Mouse (Mus musculus) forebrain, embryonic 12.5 days (tissue): Measurements from ENCODE around the gene Ptpn1. TPM values are rescaled to one million over a fixed set of nuclear protein-coding genes. Genes with fewer than 3 reads are reported as not detected.

Source experiments
- ATAC-seq: fragments of 200-750 bp; cut with Nextera tagmentation; 2 replicates; pipeline ENCODE4 v1.8.0; 2017; ENCODE audit warnings: moderate TSS enrichment; ENCODE audit not compliant: low FRiP score
- H3K27ac ChIP-seq: fragments of 300-500 bp; sonication (generic); 2 replicates; pipeline ENCODE4 v1.5.1; 2016; ENCODE audit warnings: mild to moderate bottlenecking
- H3K27me3 ChIP-seq: fragments of 300-500 bp; sonication (generic); 2 replicates; pipeline ENCODE4 v1.6.1; 2016; ENCODE audit warnings: mild to moderate bottlenecking
- H3K36me3 ChIP-seq: fragments of 300-500 bp; sonication (generic); replicated peaks from 2 replicates; pipeline ENCODE4 v1.6.1; 2016; ENCODE audit warnings: mild to moderate bottlenecking
- H3K4me1 ChIP-seq: fragments of 300-500 bp; sonication (generic); 2 replicates; pipeline ENCODE4 v1.6.1; 2016
- H3K4me2 ChIP-seq: fragments of 300-500 bp; sonication (generic); 2 replicates; pipeline ENCODE4 v1.6.1; 2016; ENCODE audit warnings: mild to moderate bottlenecking, moderate library complexity
- H3K4me3 ChIP-seq: fragments of 300-500 bp; sonication (generic); replicated peaks from 2 replicates; pipeline ENCODE4 v1.5.1; 2016; ENCODE audit warnings: mild to moderate bottlenecking
- H3K9ac ChIP-seq: fragments of 300-500 bp; sonication (generic); 2 replicates; pipeline ENCODE4 v1.6.1; 2016; ENCODE audit warnings: mild to moderate bottlenecking
- H3K9me3 ChIP-seq: fragments of 300-500 bp; sonication (generic); 2 replicates; pipeline ENCODE4 v1.6.1; 2016
- WGBS: fragments of 180-500 bp; shearing (Covaris S2); methylation state at CpG from one replicate; pipeline ENCODE4 v1.1.7; 2016; 5-methylcytosine and 5-hydroxymethylcytosine counted together
- polyA plus RNA-seq: library from polyadenylated mRNA; unstranded; fragments of >200 nt; fragmentation: Nextera tagmentation; extraction: Ambion mirVana; gene quantifications from 2 replicates; pipeline ENCODE4 v1.2.1, GENCODE M21; 2016

Ptpn1 gene
- polyA plus RNA-seq, 1 experiment from 2014 or later: 94.1 TPM

DNA sequence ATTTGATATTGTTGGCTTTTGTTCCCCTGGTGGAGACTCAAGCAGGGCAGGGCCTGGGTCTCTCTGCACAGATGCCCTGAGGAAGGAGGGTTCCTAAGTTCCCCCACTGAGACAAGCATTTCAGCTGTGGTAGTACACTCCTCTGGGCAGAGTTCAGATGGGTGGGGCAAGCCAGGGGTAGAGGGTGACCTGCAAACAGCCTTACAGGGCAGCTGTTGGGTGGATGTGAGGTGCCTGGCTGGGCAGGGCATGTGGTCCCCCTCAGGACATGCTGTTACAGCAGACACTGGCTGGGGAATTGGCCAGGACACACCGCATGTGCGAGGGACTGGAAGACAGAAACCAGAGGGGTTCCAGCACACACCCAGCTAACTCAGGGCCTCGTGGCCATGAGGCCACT lies 73.1 kb downstream of the Ptpn1 start:
- no peak for ATAC-seq
- peaks cover 6% of the 10 kb centered on the region; the same call in 1 of the 2 replicates for H3K9me3 ChIP-seq
- H3K4me2 ChIP-seq: no peak overlapping the region
- WGBS: 85% methylated on average over 3 of the region's 3 CpGs
- H3K9ac ChIP-seq: no peak overlapping the region
- H3K27ac ChIP-seq: no peak overlapping the region
- peaks cover 3% of the 10 kb centered on the region; the same call in 1 of the 2 replicates for H3K4me1 ChIP-seq
- H3K36me3 ChIP-seq: no peaks in the 10 kb centered on the region
- H3K4me3 ChIP-seq: no peak overlapping the region
- no peaks in the 10 kb centered on the region for H3K27me3 ChIP-seq

DNA sequence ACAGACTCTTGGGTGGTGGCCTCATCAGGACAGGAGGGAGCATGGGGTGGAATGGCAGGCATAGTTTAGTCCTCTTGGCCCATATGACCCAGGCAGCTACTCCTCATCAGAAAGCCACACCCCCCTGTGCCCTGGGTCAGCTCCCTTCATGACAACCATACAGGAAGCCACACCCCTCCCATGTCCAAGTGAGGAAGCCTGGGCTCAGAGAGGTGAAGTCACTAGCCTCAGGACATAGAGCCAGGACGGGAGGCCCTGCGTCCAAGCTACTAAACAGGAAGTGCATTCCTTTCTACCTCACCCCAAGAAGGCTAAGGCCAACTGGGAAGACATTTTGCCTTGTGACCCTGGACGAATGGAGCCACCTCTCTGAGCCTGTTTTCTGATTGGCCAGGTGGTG lies 73.8 kb downstream of the Ptpn1 start:
- Histone ChIP-seq H3K27me3 (no peaks in the 10 kb centered on the region), H3K9me3 (peaks cover under 1% of the 10 kb centered on the region; the same call in 1 of the 2 replicates), H3K27ac (no peak overlapping the region), H3K4me1 (peaks cover 8% of the 10 kb centered on the region; the same call in 1 of the 2 replicates), H3K9ac (no peak overlapping the region), H3K4me2 (no peak overlapping the region), H3K4me3 (no peak overlapping the region), H3K36me3 (no peaks in the 10 kb centered on the region)
- WGBS: 63% methylated on average over 3 of the region's 3 CpGs
- no peak for ATAC-seq

DNA sequence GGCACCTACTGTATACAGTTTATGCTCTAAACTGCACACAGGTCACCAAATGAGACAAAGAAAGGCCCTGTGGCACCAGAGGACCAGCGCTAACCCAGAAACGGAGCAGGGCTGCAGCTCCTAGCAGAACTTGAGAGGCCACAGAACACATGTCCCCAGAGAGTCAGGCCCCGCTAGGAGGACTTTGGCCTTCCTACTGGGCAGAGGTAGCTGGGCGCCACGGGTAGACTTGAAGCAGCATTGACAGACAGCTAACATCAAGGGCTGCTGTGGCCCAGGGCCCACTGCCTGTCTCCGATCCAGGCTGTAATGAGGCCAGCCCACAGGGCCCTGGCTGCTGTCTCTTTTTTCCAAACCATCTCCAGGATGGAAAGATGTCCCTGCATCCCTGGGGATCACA lies 74.6 kb downstream of the Ptpn1 start:
- H3K9ac ChIP-seq: no peak overlapping the region
- WGBS: 78% methylated on average over 6 of the region's 6 CpGs
- H3K9me3 ChIP-seq: no peaks in the 10 kb centered on the region
- no peak overlapping the region for H3K4me2 ChIP-seq
- ATAC-seq: no peak
- no peaks in the 10 kb centered on the region for H3K36me3 ChIP-seq
- no peak overlapping the region for H3K27ac ChIP-seq
- H3K4me1 ChIP-seq: peaks cover 15% of the 10 kb centered on the region; the same call in 1 of the 2 replicates
- no peak overlapping the region for H3K4me3 ChIP-seq
- no peaks in the 10 kb centered on the region for H3K27me3 ChIP-seq

DNA sequence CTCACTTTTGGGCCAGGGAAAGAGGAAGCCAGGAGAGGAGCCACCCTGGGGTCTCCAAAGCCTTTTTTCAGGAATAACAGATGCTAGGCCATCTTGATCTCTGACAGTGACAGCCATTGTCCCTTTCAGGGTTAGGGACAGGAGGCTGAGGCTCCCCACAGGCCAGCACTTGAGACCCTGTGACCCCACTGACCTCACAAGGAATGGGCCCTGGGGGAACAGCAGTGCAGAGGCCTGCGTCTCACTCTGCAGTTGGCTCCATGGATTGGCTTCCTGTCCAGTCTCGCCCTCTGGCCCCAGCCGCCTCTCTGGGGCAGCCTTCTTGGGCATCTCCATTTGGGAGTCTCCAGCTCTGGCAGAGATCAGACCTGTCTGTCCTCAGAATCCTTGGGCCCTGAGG lies 76.3 kb downstream of the Ptpn1 start:
- Histone ChIP-seq H3K36me3 (no peaks in the 10 kb centered on the region), H3K9me3 (no peaks in the 10 kb centered on the region), H3K4me1 (peaks cover 15% of the 10 kb centered on the region; the same call in 1 of the 2 replicates), H3K4me2 (no peak overlapping the region), H3K27ac (no peak overlapping the region), H3K9ac (no peak overlapping the region), H3K4me3 (no peak overlapping the region), H3K27me3 (no peaks in the 10 kb centered on the region)
- 61% methylated on average over 3 of the region's 3 CpGs for WGBS
- ATAC-seq: no peak

DNA sequence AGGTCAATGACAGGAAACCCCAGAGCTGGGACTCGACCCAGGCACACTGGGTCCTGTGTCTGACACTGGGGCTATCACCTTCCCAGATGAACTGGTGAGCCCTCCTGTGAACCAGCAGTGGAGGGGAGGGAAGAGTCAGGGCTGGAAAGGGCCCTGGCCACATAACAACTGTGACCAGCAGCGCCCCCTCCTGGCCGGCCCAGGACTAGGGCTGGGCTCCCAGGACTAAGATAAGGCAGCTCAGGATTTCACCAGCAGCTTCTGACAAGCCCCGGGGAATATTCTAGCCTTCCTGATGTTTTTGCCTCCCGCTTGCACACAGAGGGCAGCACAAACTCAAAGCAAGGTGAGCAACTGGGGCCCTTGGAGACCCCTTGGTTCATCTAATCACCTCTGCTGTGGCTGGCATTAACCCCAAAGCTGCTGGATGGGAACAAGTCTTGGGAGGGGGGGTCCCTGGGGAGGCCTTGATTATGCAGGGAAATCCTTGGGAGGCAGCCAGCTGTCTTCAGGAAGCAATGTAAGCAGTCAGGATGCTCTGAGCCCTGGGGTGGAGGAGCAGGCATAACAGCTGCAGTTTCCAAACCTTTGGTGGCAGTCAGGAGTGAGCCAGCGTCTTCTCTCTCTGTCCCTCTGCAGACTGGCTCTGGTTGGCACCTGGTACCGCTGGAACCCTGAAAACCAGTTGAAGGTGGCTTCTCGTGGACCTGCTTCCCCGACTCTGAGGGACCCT lies 78.2 kb downstream of the Ptpn1 start, which contains the start of gene Ripor3:
TSS of gene Ripor3 (minus strand) at position 683 of the 733 bp plus-strand sequence.
- no peak within 1 kb of the TSS for H3K27ac ChIP-seq
- H3K4me2 ChIP-seq: no peak within 1 kb of the TSS

DNA sequence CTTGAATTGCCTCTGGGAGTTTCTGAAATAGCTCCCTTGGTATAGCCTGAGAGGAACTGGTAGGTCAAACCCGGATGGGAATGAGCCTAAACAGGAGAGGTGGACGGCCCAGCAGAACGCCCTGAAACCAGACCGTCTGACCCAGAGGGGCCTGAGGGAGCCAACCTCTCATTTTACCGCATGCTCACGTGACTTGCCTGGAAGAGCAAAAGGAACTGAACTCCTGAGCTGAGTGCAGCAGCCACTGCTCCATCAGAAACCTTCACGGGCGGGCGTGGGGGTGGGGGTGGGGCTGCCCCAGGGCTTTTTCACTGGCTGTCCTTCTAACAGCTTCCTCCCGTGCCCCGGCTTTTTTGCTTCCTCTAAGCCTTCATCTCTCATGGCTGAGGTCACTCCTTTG lies 79.0 kb downstream of the Ptpn1 start:
- H3K36me3 ChIP-seq: no peaks in the 10 kb centered on the region
- H3K4me2 ChIP-seq: no peak overlapping the region
- no peak for ATAC-seq
- H3K9ac ChIP-seq: no peak overlapping the region
- H3K27me3 ChIP-seq: no peaks in the 10 kb centered on the region
- H3K4me1 ChIP-seq: peaks cover 15% of the 10 kb centered on the region; the same call in 1 of the 2 replicates
- H3K27ac ChIP-seq: no peak overlapping the region
- H3K4me3 ChIP-seq: no peak overlapping the region
- no peaks in the 10 kb centered on the region for H3K9me3 ChIP-seq
- 46% methylated on average over 11 of the region's 11 CpGs for WGBS

More for the DNA sequence above, 78.2 kb downstream of the Ptpn1 start, which contains the start of gene Ripor3:
- H3K36me3 ChIP-seq: no peaks in the 10 kb centered on the region
- 42% methylated on average over 9 of the region's 9 CpGs for WGBS
- H3K4me1 ChIP-seq: peaks cover 15% of the 10 kb centered on the region; the same call in 1 of the 2 replicates
- no peaks in the 10 kb centered on the region for H3K9me3 ChIP-seq
- no peak within 1 kb of the TSS for H3K4me3 ChIP-seq
- no peak within 1 kb of the TSS for H3K9ac ChIP-seq
- ATAC-seq: no peak
- no peaks in the 10 kb centered on the region for H3K27me3 ChIP-seq

DNA sequence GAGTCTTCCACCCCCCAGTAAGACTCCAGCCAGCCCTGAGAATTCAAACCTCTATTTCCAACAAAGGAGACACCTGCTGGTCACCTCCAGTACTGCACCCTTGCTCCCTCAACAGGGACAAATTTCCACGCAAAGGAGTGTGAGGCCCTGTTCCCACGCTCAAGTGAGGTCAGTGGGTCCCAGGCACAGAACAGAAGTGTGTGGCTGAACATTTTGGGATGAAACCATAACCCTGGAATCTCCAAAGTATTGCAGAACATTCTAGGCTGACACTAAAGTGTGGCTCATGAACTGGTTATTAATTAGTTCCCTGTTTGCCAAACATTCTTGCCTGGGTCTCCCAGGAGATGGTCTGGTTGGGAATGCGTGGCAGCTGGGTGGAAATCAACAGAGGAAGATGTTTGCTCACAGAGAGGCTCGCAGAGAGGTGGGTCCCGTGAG lies 85.1 kb downstream of the Ptpn1 start:
- no peak for ATAC-seq
- 30% methylated on average over 5 of the region's 5 CpGs for WGBS
- no peaks in the 10 kb centered on the region for H3K4me1 ChIP-seq

GRCm38 (mm10) chr2:168019201-168019715 lies 87.4 kb downstream of the Ptpn1 start:
- no peaks in the 10 kb centered on the region for H3K4me1 ChIP-seq
- H3K4me2 ChIP-seq: no peak overlapping the region
- 87% methylated on average over 9 of the region's 9 CpGs for WGBS
- H3K36me3 ChIP-seq: no peaks in the 10 kb centered on the region
- ATAC-seq: no peak
- H3K27me3 ChIP-seq: no peaks in the 10 kb centered on the region
- no peak overlapping the region for H3K9ac ChIP-seq
- H3K4me3 ChIP-seq: no peak overlapping the region
- no peaks in the 10 kb centered on the region for H3K9me3 ChIP-seq
- H3K27ac ChIP-seq: no peak overlapping the region

More for the DNA sequence above, 85.1 kb downstream of the Ptpn1 start:
- H3K36me3 ChIP-seq: no peaks in the 10 kb centered on the region
- no peak overlapping the region for H3K27ac ChIP-seq
- H3K4me3 ChIP-seq: no peak overlapping the region
- no peaks in the 10 kb centered on the region for H3K27me3 ChIP-seq
- H3K4me2 ChIP-seq: no peak overlapping the region
- H3K9me3 ChIP-seq: no peaks in the 10 kb centered on the region
- no peak overlapping the region for H3K9ac ChIP-seq

- Histone ChIP-seq H3K4me2 (no peak overlapping the region), H3K4me3 (no peak overlapping the region), H3K36me3 (no peaks in the 10 kb centered on the region), H3K9ac (no peak overlapping the region), H3K9me3 (no peaks in the 10 kb centered on the region; the same call in 1 of the 2 replicates), H3K27me3 (no peaks in the 10 kb centered on the region), H3K4me1 (no peaks in the 10 kb centered on the region), H3K27ac (no peak overlapping the region)
- 70% methylated on average over 3 of the region's 3 CpGs for WGBS
- no peak for ATAC-seq
These were observed 92.0 kb downstream of the Ptpn1 start for GRCm38 (mm10) chr2:168023763-168024402.

DNA sequence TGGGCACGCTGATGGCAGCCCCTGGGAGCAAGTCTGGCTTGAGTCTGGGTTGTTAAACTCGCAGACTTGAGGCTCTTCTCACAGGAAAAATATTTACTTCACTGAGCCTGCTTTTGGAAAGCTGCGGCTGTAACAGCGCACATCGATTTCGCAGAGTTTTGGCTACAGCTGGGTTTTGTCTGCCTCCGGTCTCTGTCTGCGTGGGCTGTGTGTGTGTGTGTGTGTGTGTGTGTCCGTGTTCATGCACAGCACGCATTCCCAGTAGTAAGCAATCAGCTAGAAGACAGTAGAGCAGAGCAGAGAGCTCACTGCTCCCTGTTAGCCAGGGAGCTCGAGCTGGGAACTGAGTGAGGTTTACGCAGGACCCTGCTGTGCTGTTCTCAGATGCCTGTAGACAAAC lies 93.3 kb downstream of the Ptpn1 start:
- WGBS: 64% methylated on average over 12 of the region's 12 CpGs

DNA sequence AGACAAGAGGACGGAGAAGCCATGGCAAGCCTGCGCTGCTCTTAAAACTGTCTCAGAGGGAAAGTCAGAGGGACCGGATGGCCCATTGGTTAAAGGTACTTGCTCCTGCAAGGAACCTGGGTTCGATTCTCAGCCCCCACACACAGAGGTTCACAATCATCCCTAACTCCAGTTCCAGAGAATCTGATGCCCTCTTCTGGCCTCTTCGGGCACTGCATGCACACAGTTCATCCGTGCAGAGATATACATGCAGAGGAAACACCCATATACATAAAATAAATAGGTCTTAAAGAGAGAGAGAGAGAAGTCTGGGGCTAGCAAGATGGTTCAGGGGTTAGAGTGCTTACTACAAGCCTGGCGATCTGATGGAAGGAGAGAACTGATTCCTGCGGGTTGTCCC lies 94.0 kb downstream of the Ptpn1 start:
- Histone ChIP-seq H3K27ac (no peak overlapping the region), H3K9ac (no peak overlapping the region), H3K4me3 (no peak overlapping the region), H3K9me3 (no peaks in the 10 kb centered on the region; the same call in 1 of the 2 replicates), H3K36me3 (no peaks in the 10 kb centered on the region), H3K4me1 (no peaks in the 10 kb centered on the region), H3K27me3 (no peaks in the 10 kb centered on the region), H3K4me2 (no peak overlapping the region)
- no peak for ATAC-seq
- 89% methylated on average over 8 of the region's 8 CpGs for WGBS

More for the DNA sequence above, 93.3 kb downstream of the Ptpn1 start:
- Histone ChIP-seq H3K9me3 (no peaks in the 10 kb centered on the region; the same call in 1 of the 2 replicates), H3K27ac (no peak overlapping the region), H3K9ac (no peak overlapping the region), H3K4me1 (no peaks in the 10 kb centered on the region), H3K36me3 (no peaks in the 10 kb centered on the region), H3K27me3 (no peaks in the 10 kb centered on the region), H3K4me3 (no peak overlapping the region), H3K4me2 (no peak overlapping the region)
- ATAC-seq: no peak

- H3K36me3 ChIP-seq: no peaks in the 10 kb centered on the region
- no peak for ATAC-seq
- H3K4me3 ChIP-seq: no peak overlapping the region
- no peaks in the 10 kb centered on the region for H3K4me1 ChIP-seq
- no peak overlapping the region for H3K27ac ChIP-seq
- H3K27me3 ChIP-seq: no peaks in the 10 kb centered on the region
- no peak overlapping the region for H3K4me2 ChIP-seq
- WGBS: 67% methylated on average over 3 of the region's 3 CpGs
- no peak overlapping the region for H3K9ac ChIP-seq
- H3K9me3 ChIP-seq: no peaks in the 10 kb centered on the region; the same call in 1 of the 2 replicates
These were observed 94.6 kb downstream of the Ptpn1 start for GRCm38 (mm10) chr2:168026467-168026866.
